Mouse (Mus musculus) heart, postnatal 4 days (tissue): ENCODE results near the gene Slc22a20. TPM values are rescaled to one million over a fixed set of nuclear protein-coding genes. Genes with fewer than 3 reads are reported as not detected.

ENCODE experiments used
- DNase-seq: peaks from one replicate; pipeline ENCODE4 v3.0.0; 2021
- total RNA-seq, 2 experiments: library from RNA; stranded (reverse); gene quantifications; 2 replicates each; pipeline ENCODE4 v1.2.3; 2021

Slc22a20 gene
- total RNA-seq, 2 experiments from 2014 or later, result not detected

GRCm38 (mm10) chr19:5923990-5924712 is 61.8 kb downstream of the Slc22a20 start:
- DNase-seq, result peak; percentile 97

DNA sequence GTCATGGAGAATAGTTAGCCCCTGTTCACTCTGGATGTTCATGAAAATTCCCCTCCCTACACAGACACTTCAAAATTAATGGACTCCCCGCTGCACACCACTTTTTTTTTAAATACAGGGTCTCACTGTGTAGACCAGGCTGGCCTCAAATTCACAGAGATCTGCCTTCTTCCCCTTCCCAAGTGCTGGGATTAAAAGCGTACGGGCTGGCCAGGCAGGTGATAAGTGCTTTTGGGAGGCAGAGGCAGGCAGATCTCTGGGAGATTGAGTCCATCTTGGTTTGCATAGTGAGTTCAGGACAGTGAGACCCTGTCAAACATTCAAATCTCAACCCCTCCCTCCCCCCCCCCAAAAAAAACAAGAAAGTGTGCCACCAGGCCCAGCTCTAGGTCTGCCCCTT is 63.0 kb downstream of the Slc22a20 start:
- no peak for DNase-seq

DNA sequence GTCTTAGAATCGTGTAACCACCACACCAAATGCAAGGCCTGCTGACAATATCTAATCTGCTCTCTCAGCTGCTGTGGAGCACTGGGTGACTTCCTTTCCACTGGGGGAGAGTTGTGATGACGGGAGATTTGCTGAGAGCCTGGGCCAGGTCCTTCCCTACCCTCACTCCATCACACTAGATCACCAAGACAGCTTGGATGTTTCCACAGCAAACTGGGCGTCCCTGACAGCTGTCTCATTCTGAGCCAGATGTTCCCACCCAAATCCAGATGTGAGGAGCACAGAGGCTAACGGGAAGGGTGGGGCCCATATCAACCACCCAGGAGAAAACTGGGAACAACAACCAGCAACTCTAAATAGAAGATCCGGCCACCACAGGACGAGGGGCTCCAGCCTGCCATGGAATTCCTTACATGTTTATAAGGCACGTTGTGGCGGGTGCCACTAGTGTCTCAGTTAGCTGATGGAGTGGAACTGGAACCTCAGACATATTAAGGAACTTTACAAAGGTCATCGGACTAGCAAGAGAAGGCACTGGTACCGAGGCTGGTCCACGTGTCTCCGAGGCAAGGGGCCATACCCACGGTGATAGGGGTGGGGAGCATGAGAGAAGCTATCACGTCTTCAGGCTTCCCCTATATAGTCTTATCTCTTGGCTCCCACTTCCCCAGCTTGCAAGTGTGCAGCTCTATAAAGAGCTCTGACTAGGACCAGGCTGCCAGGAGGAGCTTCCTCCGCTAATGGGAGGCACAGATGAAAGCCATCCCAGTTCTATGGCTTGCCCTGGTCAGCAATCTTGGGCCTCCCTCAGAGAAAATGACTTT is 63.6 kb downstream of the Slc22a20 start:
- DNase-seq, result peak; percentile 49

DNA sequence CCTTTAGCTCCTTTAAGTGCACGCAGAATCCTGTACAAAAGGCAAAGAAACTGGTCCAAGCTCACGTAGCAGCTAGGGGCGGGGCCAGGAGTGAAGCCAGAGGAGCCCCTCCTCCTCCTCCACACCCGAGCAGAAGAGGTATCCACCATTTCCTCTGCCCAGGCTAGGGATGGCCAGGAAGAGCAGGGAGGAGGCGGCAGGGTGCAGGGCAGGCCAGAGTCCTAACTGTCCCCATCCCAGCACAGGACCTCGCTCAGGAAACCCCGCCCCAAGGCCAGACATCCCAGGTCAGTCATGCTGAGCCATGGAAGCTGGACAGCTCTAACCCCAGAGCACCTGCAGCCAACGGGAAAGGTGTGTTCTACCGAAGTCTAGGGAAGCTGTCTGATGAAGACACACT is 64.2 kb downstream of the Slc22a20 start:
- no peak for DNase-seq

Other genes starting within 250 kb of the Slc22a20 start
- gene Ltbp3, start 245.2 kb downstream of the Slc22a20 start, total RNA-seq, result 10 to 100 TPM; 78.7 to 79.6 TPM
- 10 to 100 TPM; 60.6 to 69.0 TPM for gene Scyl1, start 214.7 kb downstream of the Slc22a20 start, total RNA-seq
- gene Frmd8, start 110.9 kb downstream of the Slc22a20 start, total RNA-seq, result 10 to 100 TPM; 18.6 to 20.9 TPM
- 1 to 10 TPM; 5.4 to 6.2 TPM for gene Slc25a45, start 108.3 kb downstream of the Slc22a20 start, total RNA-seq
- gene Tigd3, start 92.0 kb downstream of the Slc22a20 start, total RNA-seq, result 1 to 10 TPM; 2.0 TPM
- 100 to 1,000 TPM; 111 to 119 TPM for gene Dpf2, start 73.1 kb downstream of the Slc22a20 start, total RNA-seq
- 10 to 100 TPM; 14.2 to 14.7 TPM for gene Cdc42ep2, start 61.3 kb downstream of the Slc22a20 start, total RNA-seq
- 10 to 100 TPM; 32.9 to 37.1 TPM for gene Pola2, start 21.9 kb downstream of the Slc22a20 start, total RNA-seq
- 10 to 100 TPM; 27.4 to 29.1 TPM for gene Capn1, start 29.8 kb upstream of the Slc22a20 start, total RNA-seq
- 10 to 100 TPM; 16.2 to 16.4 TPM for gene Syvn1, start 60.4 kb upstream of the Slc22a20 start, total RNA-seq
- gene Mrpl49, start 71.6 kb upstream of the Slc22a20 start, total RNA-seq, result 10 to 100 TPM; 37.8 to 41.7 TPM
- 100 to 1,000 TPM; 802 to 870 TPM for gene Fau, start 71.7 kb upstream of the Slc22a20 start, total RNA-seq
- 10 to 100 TPM; 16.2 to 16.7 TPM for gene Znhit2, start 75.0 kb upstream of the Slc22a20 start, total RNA-seq
- gene Tm7sf2, start 82.2 kb upstream of the Slc22a20 start, total RNA-seq, result 1 to 10 TPM; 5.0 to 5.9 TPM
- gene Vps51, start 91.1 kb upstream of the Slc22a20 start, total RNA-seq, result 10 to 100 TPM; 38.0 to 40.0 TPM
- not detected for gene Tmem262, start 93.9 kb upstream of the Slc22a20 start, total RNA-seq
- under 1 TPM in 1 of 2 experiments, not detected in 1; 0.41 TPM for gene Gm28374, start 96.1 kb upstream of the Slc22a20 start, total RNA-seq
- 10 to 100 TPM; 25.8 to 28.3 TPM for gene Zfpl1, start 98.8 kb upstream of the Slc22a20 start, total RNA-seq
- 10 to 100 TPM; 12.8 to 14.8 TPM for gene Cdca5, start 98.8 kb upstream of the Slc22a20 start, total RNA-seq
- gene AC131692.1, start 108.3 kb upstream of the Slc22a20 start, total RNA-seq, result under 1 TPM; 0.60 to 0.68 TPM
- under 1 TPM; 0.50 to 0.52 TPM for gene Naaladl1, start 119.6 kb upstream of the Slc22a20 start, total RNA-seq
- gene Sac3d1, start 132.5 kb upstream of the Slc22a20 start, total RNA-seq, result 10 to 100 TPM; 17.4 to 17.6 TPM
- gene Snx15, start 142.2 kb upstream of the Slc22a20 start, total RNA-seq, result 10 to 100 TPM; 13.4 to 13.7 TPM
- under 1 TPM; 0.21 to 0.38 TPM for gene Batf2, start 154.8 kb upstream of the Slc22a20 start, total RNA-seq
- gene Arl2, start 155.4 kb upstream of the Slc22a20 start, total RNA-seq, result 10 to 100 TPM; 62.3 to 62.8 TPM
- not detected for gene Majin, start 198.2 kb upstream of the Slc22a20 start, total RNA-seq
- gene Gpha2, start 240.2 kb upstream of the Slc22a20 start, total RNA-seq, result not detected
- gene Ppp2r5b, start 249.7 kb upstream of the Slc22a20 start, total RNA-seq, result 10 to 100 TPM; 30.1 to 30.2 TPM